Mouse (Mus musculus): ENCODE measurements at regions not wholly inside any gene's neighbourhood (a gene's known extent, or its start where the extent isn't known, plus 50 kb on each side); places are given as distances from the start of the nearest gene placed in this dataset.

GRCm38 (mm10) chr6:135473146-135473545 lies 110.8 kb downstream of the Emp1 start:
- no peak overlapping the region for H3K4me3 ChIP-seq

GRCm38 (mm10) chr6:135488795-135489194 lies 126.5 kb downstream of the Emp1 start:
- H3K4me3 ChIP-seq: no peak overlapping the region
- H3K27me3 ChIP-seq: no peaks in the 10 kb centered on the region
- 53% methylated on average over 2 of the region's 2 CpGs for WGBS
- H3K9ac ChIP-seq: no peak overlapping the region
- H3K9me3 ChIP-seq: no peaks in the 10 kb centered on the region
- H3K4me1 ChIP-seq (replicated peaks): no peaks in the 10 kb centered on the region
- no peak overlapping the region for H3K27ac ChIP-seq (replicated peaks)
- no peak overlapping the region for H3K4me2 ChIP-seq
- ATAC-seq (ENCODE audit: low FRiP score, low read depth): no peak
- H3K36me3 ChIP-seq: no peaks in the 10 kb centered on the region

More at GRCm38 (mm10) chr6:135473146-135473545, 110.8 kb downstream of the Emp1 start:
- Histone ChIP-seq H3K4me2 (no peak overlapping the region), H3K9me3 (no peaks in the 10 kb centered on the region), H3K27ac (replicated peaks) (no peak overlapping the region), H3K9ac (no peak overlapping the region), H3K4me1 (replicated peaks) (no peaks in the 10 kb centered on the region), H3K27me3 (no peaks in the 10 kb centered on the region), H3K36me3 (no peaks in the 10 kb centered on the region)
- no peak for ATAC-seq (ENCODE audit: low FRiP score, low read depth)
- WGBS: 91% methylated on average over 4 of the region's 4 CpGs

GRCm38 (mm10) chr6:135493983-135494382 lies 131.6 kb downstream of the Emp1 start:
- no peak for ATAC-seq (ENCODE audit: low FRiP score, low read depth)
- WGBS: 88% methylated on average over 1 of the region's 1 CpGs

GRCm38 (mm10) chr6:135495841-135496240 lies 133.5 kb downstream of the Emp1 start:
- H3K9ac ChIP-seq: no peak overlapping the region
- no peaks in the 10 kb centered on the region for H3K9me3 ChIP-seq
- H3K27ac ChIP-seq (replicated peaks): no peak overlapping the region
- no peaks in the 10 kb centered on the region for H3K4me1 ChIP-seq (replicated peaks)
- no peak for ATAC-seq (ENCODE audit: low FRiP score, low read depth)
- H3K36me3 ChIP-seq: no peaks in the 10 kb centered on the region
- no peak overlapping the region for H3K4me3 ChIP-seq
- no peaks in the 10 kb centered on the region for H3K27me3 ChIP-seq
- H3K4me2 ChIP-seq: no peak overlapping the region
- 82% methylated on average over 2 of the region's 2 CpGs for WGBS

More at GRCm38 (mm10) chr6:135493983-135494382, 131.6 kb downstream of the Emp1 start:
- Histone ChIP-seq H3K4me3 (no peak overlapping the region), H3K4me1 (replicated peaks) (no peaks in the 10 kb centered on the region), H3K4me2 (no peak overlapping the region), H3K9me3 (no peaks in the 10 kb centered on the region), H3K9ac (no peak overlapping the region), H3K27ac (replicated peaks) (no peak overlapping the region), H3K27me3 (no peaks in the 10 kb centered on the region), H3K36me3 (no peaks in the 10 kb centered on the region)

GRCm38 (mm10) chr6:135498592-135498991 lies 136.2 kb downstream of the Emp1 start:
- no peak overlapping the region for H3K27ac ChIP-seq (replicated peaks)
- H3K4me1 ChIP-seq (replicated peaks): no peaks in the 10 kb centered on the region
- no peak overlapping the region for H3K9ac ChIP-seq
- no peaks in the 10 kb centered on the region for H3K36me3 ChIP-seq
- 91% methylated on average over 6 of the region's 6 CpGs for WGBS
- no peak overlapping the region for H3K4me3 ChIP-seq
- no peaks in the 10 kb centered on the region for H3K9me3 ChIP-seq
- no peaks in the 10 kb centered on the region for H3K27me3 ChIP-seq
- ATAC-seq (ENCODE audit: low FRiP score, low read depth): no peak
- no peak overlapping the region for H3K4me2 ChIP-seq

GRCm38 (mm10) chr6:135500381-135500780 lies 138.0 kb downstream of the Emp1 start:
- Histone ChIP-seq H3K9ac (no peak overlapping the region), H3K4me2 (no peak overlapping the region), H3K27ac (replicated peaks) (no peak overlapping the region), H3K27me3 (no peaks in the 10 kb centered on the region), H3K9me3 (no peaks in the 10 kb centered on the region), H3K4me1 (replicated peaks) (no peaks in the 10 kb centered on the region), H3K36me3 (no peaks in the 10 kb centered on the region), H3K4me3 (no peak overlapping the region)
- no peak for ATAC-seq (ENCODE audit: low FRiP score, low read depth)
- 85% methylated on average over 3 of the region's 3 CpGs for WGBS

- 79% methylated on average over 6 of the region's 6 CpGs for WGBS
- Histone ChIP-seq H3K9ac (no peak overlapping the region), H3K27me3 (no peaks in the 10 kb centered on the region), H3K9me3 (no peaks in the 10 kb centered on the region), H3K4me1 (replicated peaks) (no peaks in the 10 kb centered on the region), H3K27ac (replicated peaks) (no peak overlapping the region), H3K36me3 (no peaks in the 10 kb centered on the region), H3K4me2 (no peak overlapping the region), H3K4me3 (no peak overlapping the region)
- ATAC-seq (ENCODE audit: low FRiP score, low read depth): no peak
Measured at GRCm38 (mm10) chr6:135501791-135502190, 139.4 kb downstream of the Emp1 start.

- no peak overlapping the region for H3K9ac ChIP-seq
- H3K4me1 ChIP-seq (replicated peaks): no peaks in the 10 kb centered on the region
- ATAC-seq (ENCODE audit: low FRiP score, low read depth): no peak
- no peaks in the 10 kb centered on the region for H3K9me3 ChIP-seq
- no peak overlapping the region for H3K4me2 ChIP-seq
- 55% methylated on average over 8 of the region's 8 CpGs for WGBS
- H3K4me3 ChIP-seq: no peak overlapping the region
- no peak overlapping the region for H3K27ac ChIP-seq (replicated peaks)
- no peaks in the 10 kb centered on the region for H3K36me3 ChIP-seq
- no peaks in the 10 kb centered on the region for H3K27me3 ChIP-seq
Measured at GRCm38 (mm10) chr6:135502405-135502804, 140.1 kb downstream of the Emp1 start.

GRCm38 (mm10) chr6:135518710-135519437 lies 156.5 kb downstream of the Emp1 start:
- no peak overlapping the region for H3K4me2 ChIP-seq
- no peak overlapping the region for H3K27ac ChIP-seq (replicated peaks)
- peaks cover 8% of the 10 kb centered on the region for H3K4me1 ChIP-seq (replicated peaks)
- no peak overlapping the region for H3K9ac ChIP-seq
- H3K36me3 ChIP-seq: no peaks in the 10 kb centered on the region
- no peak overlapping the region for H3K4me3 ChIP-seq
- ATAC-seq (ENCODE audit: low FRiP score, low read depth): no peak
- H3K27me3 ChIP-seq: no peaks in the 10 kb centered on the region
- H3K9me3 ChIP-seq: no peaks in the 10 kb centered on the region
- 56% methylated on average over 4 of the region's 4 CpGs for WGBS

- 47% methylated on average over 2 of the region's 2 CpGs for WGBS
- Histone ChIP-seq H3K4me1 (replicated peaks) (peaks cover 8% of the 10 kb centered on the region), H3K27me3 (no peaks in the 10 kb centered on the region), H3K9ac (no peak overlapping the region), H3K9me3 (no peaks in the 10 kb centered on the region), H3K36me3 (no peaks in the 10 kb centered on the region), H3K4me2 (no peak overlapping the region), H3K27ac (replicated peaks) (no peak overlapping the region), H3K4me3 (no peak overlapping the region)
- ATAC-seq (ENCODE audit: low FRiP score, low read depth): no peak
Measured at GRCm38 (mm10) chr6:135519438-135519803, 157.1 kb downstream of the Emp1 start.

GRCm38 (mm10) chr6:135520868-135521267 lies 158.5 kb downstream of the Emp1 start:
- ATAC-seq (ENCODE audit: low FRiP score, low read depth): no peak
- Histone ChIP-seq H3K4me2 (no peak overlapping the region), H3K4me3 (no peak overlapping the region), H3K27ac (replicated peaks) (no peak overlapping the region), H3K9me3 (no peaks in the 10 kb centered on the region), H3K27me3 (no peaks in the 10 kb centered on the region), H3K4me1 (replicated peaks) (peaks cover 16% of the 10 kb centered on the region), H3K9ac (no peak overlapping the region), H3K36me3 (no peaks in the 10 kb centered on the region)
- 56% methylated on average over 2 of the region's 2 CpGs for WGBS

GRCm38 (mm10) chr6:135524886-135525285 lies 162.5 kb downstream of the Emp1 start:
- Histone ChIP-seq H3K36me3 (no peaks in the 10 kb centered on the region), H3K27ac (replicated peaks) (no peak overlapping the region), H3K4me3 (no peak overlapping the region), H3K4me2 (no peak overlapping the region), H3K4me1 (replicated peaks) (peaks cover 17% of the 10 kb centered on the region), H3K9ac (no peak overlapping the region), H3K27me3 (no peaks in the 10 kb centered on the region), H3K9me3 (no peaks in the 10 kb centered on the region)
- WGBS: 66% methylated on average over 5 of the region's 5 CpGs
- no peak for ATAC-seq (ENCODE audit: low FRiP score, low read depth)

- WGBS: 28% methylated on average over 5 of the region's 5 CpGs
- peaks cover 14% of the 10 kb centered on the region for H3K4me1 ChIP-seq (replicated peaks)
- no peaks in the 10 kb centered on the region for H3K36me3 ChIP-seq
- H3K27ac ChIP-seq (replicated peaks): peak overlapping the region; percentile 39; the same call in 1 of the 2 replicates
- peak; percentile 79 for ATAC-seq (ENCODE audit: low FRiP score, low read depth)
- H3K4me2 ChIP-seq: peak overlapping the region; percentile 23
- no peaks in the 10 kb centered on the region for H3K9me3 ChIP-seq
- H3K9ac ChIP-seq: no peak overlapping the region
- no peaks in the 10 kb centered on the region for H3K27me3 ChIP-seq
- H3K4me3 ChIP-seq: no peak overlapping the region
Measured at GRCm38 (mm10) chr6:135525841-135526327, 163.5 kb downstream of the Emp1 start.

Data from hindbrain, embryonic 15.5 days (tissue).